Mouse (Mus musculus) frontal cortex, postnatal 25 days (tissue): ENCODE results near the gene Hoxa11.

Experiments used
- DNase-seq, 2 experiments: peaks; one replicate each; pipeline ENCODE4 v3.0.0; 2022; ENCODE audit warnings: low spot score in 2 of 2

Hoxa11 gene

GRCm38 (mm10) chr6:52265306-52265912 lies 19.8 kb upstream of the Hoxa11 start:
- no peak for DNase-seq

DNA sequence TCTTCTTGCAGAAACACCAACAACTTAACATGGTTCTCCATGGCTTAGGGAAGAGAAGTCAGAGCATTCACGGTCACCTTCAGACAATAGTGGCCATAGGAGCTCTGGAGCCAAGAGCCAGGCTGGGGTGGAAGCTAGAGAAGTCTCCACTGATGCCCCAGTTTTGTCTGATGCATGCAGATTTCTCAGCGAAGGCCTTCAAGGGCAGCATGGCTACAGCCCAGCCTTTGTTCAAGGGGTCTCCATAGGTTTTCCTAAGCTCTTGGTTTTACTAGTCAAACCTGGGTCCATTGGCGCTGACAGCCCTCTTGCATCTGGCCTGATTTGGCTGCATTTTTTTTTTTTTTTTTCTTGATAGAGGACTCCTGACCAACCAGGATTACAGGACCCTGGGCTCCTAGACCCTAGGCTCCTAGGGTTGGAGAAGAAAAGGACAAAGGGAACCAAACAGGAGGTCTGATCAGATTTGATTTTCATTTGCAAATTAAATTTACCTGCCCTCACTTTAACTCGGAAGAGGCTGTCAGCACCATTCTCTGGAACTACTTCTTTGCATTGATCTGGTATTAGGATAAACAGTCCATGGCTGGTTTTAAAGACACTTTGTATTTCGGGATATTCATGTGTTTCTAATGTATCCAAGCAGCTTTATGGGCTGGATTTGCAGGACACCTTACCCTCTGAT lies 18.6 kb upstream of the Hoxa11 start:
- no peak for DNase-seq

GRCm38 (mm10) chr6:52263321-52263585 lies 17.6 kb upstream of the Hoxa11 start:
- DNase-seq: no peak

GRCm38 (mm10) chr6:52262463-52263320 lies 17.1 kb upstream of the Hoxa11 start:
- DNase-seq: no peak

DNA sequence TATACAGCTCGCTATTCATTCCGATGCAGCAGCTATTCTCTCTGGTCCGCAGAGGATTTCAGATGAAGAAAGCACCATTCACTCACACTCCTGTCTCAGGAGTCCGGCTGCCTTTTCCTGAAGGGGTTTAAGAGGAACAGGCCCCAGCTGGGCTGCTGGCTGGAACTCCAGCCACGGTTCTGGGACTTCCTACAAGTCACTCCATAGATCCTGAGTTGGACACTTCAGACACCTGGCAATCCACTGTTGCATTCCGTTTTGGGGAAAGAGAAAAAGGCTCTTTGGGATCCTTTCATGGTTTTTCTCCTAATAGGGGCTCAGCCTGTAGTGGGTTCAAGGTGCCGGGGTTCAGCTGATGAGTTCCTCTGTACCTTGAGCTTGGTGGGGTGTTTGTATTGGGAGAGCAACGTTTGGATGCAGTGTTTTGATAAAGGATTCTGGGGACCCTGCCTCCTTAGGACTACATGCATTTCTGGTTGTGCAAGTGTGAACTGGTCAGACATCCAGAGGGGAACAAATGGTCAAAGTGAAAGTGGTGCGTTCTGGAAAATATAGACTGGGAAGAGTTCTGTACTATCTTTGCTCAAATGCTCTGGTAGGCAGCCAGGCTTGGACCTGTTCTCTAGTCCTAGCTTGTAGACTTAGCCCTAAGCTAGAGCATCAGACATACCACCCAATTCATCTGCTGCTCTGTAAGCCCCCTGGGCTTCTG lies 16.3 kb upstream of the Hoxa11 start:
- DNase-seq: no peak

- DNase-seq: no peak
Measured at GRCm38 (mm10) chr6:52260654-52261575, 15.3 kb upstream of the Hoxa11 start, which contains the start of gene Hoxa13. Hoxa13 (minus strand) TSS chr6:52260880.

GRCm38 (mm10) chr6:52259811-52260261 lies 14.2 kb upstream of the Hoxa11 start:
- DNase-seq: no peak

- DNase-seq: no peak
Measured at GRCm38 (mm10) chr6:52259081-52259790, 13.6 kb upstream of the Hoxa11 start.

GRCm38 (mm10) chr6:52256956-52257355 lies 11.3 kb upstream of the Hoxa11 start:
- DNase-seq: peak; percentile 62 to 65

GRCm38 (mm10) chr6:52253511-52254500 lies 8.2 kb upstream of the Hoxa11 start:
- DNase-seq: no peak

DNA sequence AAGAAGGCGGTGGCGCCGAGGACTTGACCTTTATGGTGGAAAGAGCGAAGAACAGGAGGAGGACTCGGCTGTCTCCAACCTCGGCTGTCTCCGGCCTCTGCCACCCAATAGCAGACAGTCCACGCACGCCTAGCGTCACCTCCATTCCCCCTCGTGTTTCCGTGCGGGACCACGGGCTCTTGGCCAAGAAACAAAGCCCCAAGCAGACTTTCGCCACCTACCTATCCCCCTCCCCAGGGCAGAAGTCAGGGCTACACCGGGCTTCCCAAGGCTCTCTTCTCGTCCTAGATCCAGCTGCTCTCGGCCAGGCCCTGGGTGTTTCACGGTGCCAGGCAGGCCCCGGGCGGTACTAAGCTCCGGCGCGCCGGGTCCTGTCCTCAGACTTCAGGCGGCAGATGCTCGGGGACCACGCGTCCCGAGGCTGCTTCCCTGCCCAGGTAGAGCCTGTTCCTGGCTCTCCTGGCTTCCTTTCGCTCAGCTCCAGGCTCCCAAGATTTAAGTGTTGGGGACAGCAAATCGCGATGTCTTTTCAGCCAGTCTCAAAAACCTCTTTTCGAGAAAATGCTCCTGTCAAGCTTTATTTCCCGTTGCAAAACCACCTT lies 7.3 kb upstream of the Hoxa11 start:
- DNase-seq: no peak

GRCm38 (mm10) chr6:52252016-52252774 lies 6.6 kb upstream of the Hoxa11 start:
- no peak for DNase-seq

GRCm38 (mm10) chr6:52251177-52251879 lies 5.7 kb upstream of the Hoxa11 start:
- no peak for DNase-seq

DNA sequence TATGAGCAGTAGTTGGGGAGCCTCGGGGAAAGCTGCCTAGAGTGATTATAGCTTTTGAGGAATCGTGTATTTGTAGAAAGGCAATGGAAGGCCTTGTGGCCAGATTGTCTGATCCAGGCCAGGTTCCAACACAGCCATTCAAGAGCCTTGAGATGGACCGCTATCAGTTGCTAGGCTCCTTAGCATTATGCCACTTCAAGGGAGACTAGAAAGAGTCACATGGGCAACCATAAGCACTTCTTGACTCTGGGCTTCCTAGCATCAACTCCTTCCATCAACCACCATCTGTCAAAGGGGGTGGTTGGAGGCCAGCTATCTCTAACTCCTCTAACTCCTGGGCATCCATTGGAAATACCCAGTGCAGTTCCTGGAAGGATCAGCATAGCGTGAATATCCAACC lies 4.2 kb upstream of the Hoxa11 start:
- DNase-seq: no peak

- no peak for DNase-seq
Measured at GRCm38 (mm10) chr6:52249415-52249738, 3.8 kb upstream of the Hoxa11 start.

DNA sequence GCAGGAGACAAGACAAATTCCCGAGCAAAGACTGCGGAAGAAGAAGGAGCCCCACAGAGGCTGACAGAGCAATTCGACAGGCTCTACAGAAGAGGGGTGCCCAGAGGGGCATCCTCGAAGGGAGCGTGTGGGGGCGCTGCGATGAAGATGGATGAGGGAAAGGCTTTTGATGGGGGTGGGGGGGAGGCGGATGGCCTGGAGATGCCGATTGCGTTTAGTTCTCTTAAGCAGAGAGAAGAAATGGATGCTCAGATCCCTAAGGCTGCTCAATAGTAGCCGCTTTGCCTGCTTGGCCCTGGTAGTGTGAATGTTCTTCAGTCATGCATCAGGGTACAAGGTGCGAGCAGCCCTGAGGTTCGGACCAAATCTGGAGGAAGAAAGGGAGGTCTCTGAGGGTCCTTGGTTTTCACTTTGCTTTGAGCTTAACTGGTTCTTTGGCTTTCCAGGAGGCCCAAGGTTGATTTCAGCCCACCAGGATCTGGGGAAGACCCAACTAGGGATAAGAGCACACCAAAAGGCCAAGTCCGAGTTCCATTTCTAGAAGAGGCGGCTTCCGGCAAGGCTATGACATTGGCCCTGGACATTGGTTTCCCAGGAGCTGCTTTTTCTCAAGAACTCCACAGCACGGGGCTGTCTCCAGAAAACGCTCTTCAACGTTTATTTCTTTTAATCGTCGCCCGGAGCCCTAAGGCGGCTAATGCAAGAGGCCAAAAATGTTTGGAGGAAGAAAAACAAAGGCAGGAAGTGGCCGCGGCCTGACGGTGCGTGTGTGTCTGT lies 3.2 kb upstream of the Hoxa11 start:
- DNase-seq: no peak
